Mouse (Mus musculus) small intestine, adult 2 months (tissue): ENCODE results near the gene Slc17a7.

Source experiments
- CTCF ChIP-seq: fragments of 200-500 bp; IDR thresholded peaks from 2 replicates; pipeline ENCODE4 v1.5.1; 2012; ENCODE audit warnings: low read depth, mild to moderate bottlenecking, control low read depth, inconsistent platforms, low read length, moderate library complexity, mixed read lengths; ENCODE audit not compliant: insufficient replicate concordance, insufficient read length; ENCODE audit errors: extremely low read depth
- POLR2A ChIP-seq: fragments of 200-500 bp; IDR thresholded peaks from 2 replicates; pipeline ENCODE4 v1.6.1; 2012; ENCODE audit warnings: low read depth, mild to moderate bottlenecking, control low read depth, inconsistent platforms, low read length, moderate library complexity

DNA sequence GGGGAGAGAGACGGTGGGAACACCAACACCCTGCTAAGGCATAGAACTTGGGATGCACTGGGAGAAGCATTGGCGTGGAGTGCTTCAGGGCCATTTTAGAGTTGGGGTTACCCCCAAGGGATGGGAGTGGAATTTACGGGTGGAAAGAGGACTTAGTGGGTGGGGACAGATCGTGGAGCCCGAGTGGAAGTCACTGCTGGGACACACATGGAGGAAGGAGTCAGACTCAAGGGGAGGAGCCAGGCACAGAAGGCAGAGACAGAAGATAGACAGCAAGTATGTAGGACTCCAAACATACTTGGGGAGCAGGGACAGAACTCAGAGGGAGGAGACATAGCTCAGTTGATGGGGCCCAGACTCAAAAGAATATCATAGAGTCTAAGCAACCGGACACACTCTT, 1.2 kb upstream of the Slc17a7 start:
- TF ChIP-seq POLR2A (no peak), CTCF (no peak; the same call in 1 of the 2 replicates)
